Mouse (Mus musculus) C2C12 (cell line): ENCODE results near the gene Amtn.

ENCODE experiments used
- CTCF ChIP-seq: IDR thresholded peaks from one replicate; pipeline ENCODE4 v1.5.1; 2011; ENCODE audit not compliant: control insufficient read depth, insufficient read depth, insufficient read length
- FOSL1 ChIP-seq: IDR thresholded peaks from one replicate; pipeline ENCODE4 v1.8.0; 2011; ENCODE audit warnings: mild to moderate bottlenecking, low read length; ENCODE audit not compliant: poor library complexity, insufficient read depth, severe bottlenecking
- MAX ChIP-seq: IDR thresholded peaks from one replicate; pipeline ENCODE4 v1.6.1; 2011; ENCODE audit warnings: mild to moderate bottlenecking, control low read depth
- USF1 ChIP-seq: IDR thresholded peaks from one replicate; pipeline ENCODE4 v1.6.1; 2011; ENCODE audit warnings: low read depth, mild to moderate bottlenecking, control low read depth, moderate library complexity

- TF ChIP-seq CTCF (no peak), MAX (no peak), FOSL1 (no peak), USF1 (no peak)
These were observed at the start of gene Amtn for GRCm38 (mm10) chr5:88375808-88376207.
